Mouse (Mus musculus) spleen, adult 2 months (tissue): ENCODE data around the gene Dhx34.

Experiments used
- CTCF ChIP-seq: fragments of 200-500 bp; IDR thresholded peaks from 2 replicates; pipeline ENCODE4 v1.5.1; 2011; ENCODE audit warnings: mild to moderate bottlenecking, inconsistent platforms; ENCODE audit not compliant: insufficient read depth, insufficient read length, insufficient replicate concordance; ENCODE audit errors: extremely low read depth
- POLR2A ChIP-seq: fragments of 200-500 bp; IDR thresholded peaks from 2 replicates; pipeline ENCODE4 v1.6.1; 2011; ENCODE audit warnings: low read depth, low read length, inconsistent platforms

DNA sequence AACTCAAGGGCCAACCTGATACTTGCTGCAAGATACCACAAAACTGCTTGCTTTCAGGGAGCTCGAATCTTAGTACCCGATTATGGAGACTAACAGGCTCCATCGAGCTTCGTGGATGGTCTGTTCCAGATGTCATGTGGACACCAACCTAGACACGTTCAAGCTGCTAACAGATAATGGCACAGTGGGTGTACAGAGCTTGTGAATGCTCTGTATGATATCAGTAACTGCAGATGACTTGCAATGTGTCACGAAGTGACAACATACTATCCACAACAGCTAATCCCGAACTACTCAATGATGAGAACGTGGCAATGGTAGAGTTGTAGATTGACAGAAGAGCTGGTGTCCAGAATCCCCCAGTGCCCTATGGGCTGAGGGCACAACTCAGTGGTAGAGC is 34.3 kb downstream of the Dhx34 start:
- TF ChIP-seq POLR2A, result no peak
- no peak for TF ChIP-seq CTCF
